Mouse (Mus musculus) cortical plate, adult 2 months (tissue): Measurements from ENCODE around the gene Olfr1129.

Source experiments
- CTCF ChIP-seq: fragments of 200-500 bp; IDR thresholded peaks from 2 replicates; pipeline ENCODE4 v1.5.1; 2011; ENCODE audit warnings: mild to moderate bottlenecking, control low read depth, low read length; ENCODE audit not compliant: insufficient read depth; ENCODE audit errors: extremely low read depth
- POLR2A ChIP-seq: fragments of 200-500 bp; IDR thresholded peaks from 2 replicates; pipeline ENCODE4 v1.6.1; 2011; ENCODE audit warnings: mild to moderate bottlenecking, low read length, control low read depth; ENCODE audit not compliant: insufficient read depth; ENCODE audit errors: extremely low read depth

DNA sequence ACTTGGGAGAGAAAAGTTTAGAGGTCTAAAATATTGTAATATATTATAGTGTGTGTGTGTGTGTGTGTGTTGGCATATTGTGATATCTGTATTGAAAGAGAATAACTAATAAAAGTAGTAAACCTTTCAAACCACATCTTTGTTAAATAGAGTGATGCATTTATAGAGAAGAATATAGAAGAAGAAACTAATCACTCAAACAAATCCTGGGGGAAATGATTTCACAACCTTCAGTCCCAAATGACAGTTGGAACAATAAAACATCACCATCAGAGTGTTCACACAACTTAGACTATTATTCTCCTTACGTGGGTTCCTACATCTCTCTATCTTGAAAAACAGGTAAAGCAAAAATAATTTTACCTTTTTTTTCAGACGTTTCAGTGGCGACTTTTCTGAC, 53.1 kb downstream of the Olfr1129 start, which contains the start of gene Olfr1131:
- TF ChIP-seq POLR2A (no peak), CTCF (no peak)
